Mouse (Mus musculus) liver, postnatal 0 days (tissue): ENCODE results near the gene Olfr1353.
"Not testable (repeated sequence)": the region's sequence is repeated elsewhere in the genome, so short reads cannot be mapped to it uniquely, and the experiment has no call there.

ENCODE experiments used
- CTCF ChIP-seq: sonication (generic); IDR thresholded peaks from 2 replicates; pipeline ENCODE4 v1.5.1; 2016; ENCODE audit warnings: antibody characterized with exemption, low read depth
- EP300 ChIP-seq: IDR thresholded peaks from 2 replicates; pipeline ENCODE4 v1.6.1; 2016; ENCODE audit warnings: antibody characterized with exemption, low read depth, mild to moderate bottlenecking

DNA sequence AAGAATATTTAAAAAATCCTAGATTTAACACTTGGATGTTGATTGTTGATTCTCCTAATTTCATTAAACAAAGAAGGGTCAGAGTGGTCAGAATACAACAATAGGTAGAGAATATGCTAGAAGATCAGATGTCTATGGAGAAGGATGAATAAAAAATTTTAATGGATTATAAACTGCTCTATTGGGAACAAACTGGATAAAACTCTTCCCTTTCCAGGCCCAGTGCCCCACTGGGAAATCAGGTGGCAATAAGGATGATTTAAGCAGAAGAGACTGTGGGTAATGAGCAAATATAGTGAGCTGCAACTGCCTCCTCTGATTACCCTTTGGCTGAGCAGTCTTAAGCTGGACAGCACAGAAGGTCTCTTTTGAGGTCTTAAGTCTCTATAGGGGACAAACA lies at the start of gene Olfr1353:
- not testable (repeated sequence) for TF ChIP-seq CTCF, EP300
